Mouse (Mus musculus) layer of hippocampus, adult 9-10 months (tissue): Measurements from ENCODE around the gene Olfr1434.
A peak's percentile ranks its signal among the peaks of the same experiment; 100 is the strongest.
"Not testable (repeated sequence)": the region's sequence is repeated elsewhere in the genome, so short reads cannot be mapped to it uniquely, and the experiment has no call there.

ENCODE experiments used
- DNase-seq: peaks from one replicate; pipeline ENCODE4 v3.0.0; 2022; ENCODE audit warnings: low spot score

Gene Olfr1434

DNA sequence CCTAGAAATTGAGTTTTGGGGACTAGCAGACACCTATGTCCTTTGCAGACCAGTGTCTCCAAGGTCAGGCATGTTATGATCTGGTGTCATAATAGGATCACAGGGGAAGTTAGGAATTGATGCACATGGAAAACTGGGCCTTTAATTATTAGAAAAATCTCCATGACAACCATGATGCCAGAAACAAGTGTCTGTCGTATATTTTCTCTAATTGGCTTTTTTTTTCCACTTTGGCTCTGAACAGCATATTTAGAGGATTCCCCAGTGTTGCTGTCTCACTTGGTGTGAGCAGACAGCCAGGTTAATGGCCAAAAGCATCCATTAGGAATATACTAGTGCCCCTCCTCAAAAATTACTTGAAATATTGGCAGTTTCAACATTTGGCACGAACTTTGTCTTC lies at the start of gene Olfr1434:
Gene Olfr1434, plus strand, starts transcription at position 301 of the 400 bp plus-strand sequence.
- DNase-seq, result no peak

DNA sequence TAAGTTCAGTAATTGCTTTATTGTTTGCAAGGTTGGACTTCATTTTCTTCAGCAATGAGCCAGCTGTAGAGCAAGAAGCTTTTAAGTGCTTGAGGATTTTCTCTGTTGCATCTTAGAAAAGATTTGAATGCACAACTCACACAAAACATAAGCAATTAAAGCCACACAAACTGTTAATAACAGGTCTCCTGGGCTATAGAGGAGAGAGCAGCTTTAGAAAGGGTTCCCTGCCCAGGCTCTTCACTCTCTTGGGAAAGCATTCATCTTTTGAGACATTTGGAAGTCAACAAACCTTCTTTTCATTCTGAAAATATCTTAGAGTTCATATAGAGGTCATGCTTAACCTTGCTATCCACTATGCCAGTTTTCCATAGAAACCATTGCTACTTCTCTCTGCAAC lies 47.2 kb upstream of the Olfr1434 start, which contains the start of gene Olfr1432:
Gene Olfr1432, minus strand, starts transcription at position 101 of the 400 bp plus-strand sequence.
- DNase-seq, result not testable (repeated sequence)

DNA sequence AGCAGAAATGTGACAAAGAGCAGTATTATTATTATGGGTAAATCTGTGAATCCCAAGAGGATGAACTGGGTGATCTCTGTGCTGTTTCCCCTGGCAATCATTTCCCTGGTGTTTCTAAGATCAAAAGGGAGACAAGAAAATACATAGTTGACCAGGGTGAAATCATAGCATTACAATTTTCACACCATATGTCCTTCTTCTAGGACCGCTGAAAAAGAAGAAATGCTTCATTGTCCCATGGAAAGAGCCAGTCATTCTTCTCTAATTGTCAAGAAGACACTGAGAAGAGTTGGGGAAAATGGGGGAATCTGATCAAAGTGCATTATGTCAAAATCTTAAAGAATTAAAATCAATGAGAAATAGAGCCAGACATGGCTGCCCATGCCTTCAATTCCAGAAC lies 38.1 kb upstream of the Olfr1434 start, which contains the start of gene Olfr262:
Gene Olfr262, minus strand, starts transcription at position 101 of the 400 bp plus-strand sequence.
- DNase-seq, result no peak

DNA sequence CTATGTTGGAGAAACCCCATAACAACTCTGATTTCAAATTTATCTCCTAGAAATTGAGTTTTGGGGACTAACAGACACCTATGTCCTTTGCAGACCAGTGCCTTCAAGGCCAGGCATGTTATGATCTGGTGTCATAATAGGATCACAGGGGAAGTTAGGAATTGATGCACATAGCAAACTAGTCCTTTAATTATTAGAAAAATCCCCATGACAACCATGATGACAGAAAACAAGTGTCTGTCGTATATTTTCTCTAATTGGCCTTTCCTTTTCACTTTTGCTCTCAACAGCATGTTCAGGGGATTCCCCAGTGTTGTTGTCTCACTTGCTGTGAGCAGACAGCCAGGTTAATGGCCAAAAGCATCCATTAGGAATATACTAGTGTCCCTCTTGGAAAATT lies 18.9 kb upstream of the Olfr1434 start, which contains the start of gene Olfr235:
Gene Olfr235, plus strand, starts transcription at position 301 of the 400 bp plus-strand sequence.
- no peak for DNase-seq

GRCm38 (mm10) chr19:12292979-12293378 lies 13.3 kb downstream of the Olfr1434 start:
- peak; percentile 27 for DNase-seq

DNA sequence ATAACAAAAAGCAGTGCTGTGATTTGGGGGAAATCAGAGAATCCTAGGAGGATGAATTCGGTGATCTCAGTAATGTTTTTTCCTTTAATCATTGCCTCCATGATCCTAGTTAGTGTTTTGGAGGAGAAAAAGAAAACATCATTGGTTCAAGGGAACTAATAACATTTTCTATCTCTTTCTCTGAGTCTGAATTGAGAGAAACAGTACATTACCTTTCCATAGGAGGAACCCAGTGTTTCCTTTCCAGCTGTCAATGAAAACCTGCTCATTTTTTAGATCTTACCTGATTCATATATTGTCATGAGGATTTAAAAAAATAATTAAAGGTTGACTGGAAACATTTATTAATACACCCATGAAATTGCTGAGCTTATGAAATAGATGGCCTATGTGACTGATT lies 19.4 kb downstream of the Olfr1434 start, which contains the start of gene Olfr1436:
Gene Olfr1436, minus strand, starts transcription at position 101 of the 400 bp plus-strand sequence.
- not testable (repeated sequence) for DNase-seq

- no peak for DNase-seq
Observed at GRCm38 (mm10) chr19:12325001-12325400, 45.3 kb downstream of the Olfr1434 start, which contains the start of gene Olfr1437. Gene Olfr1437 (minus strand): TSS chr19:12325101.
